Mouse (Mus musculus) heart, embryonic 14.5 days (tissue): ENCODE measurements at regions not wholly inside any gene's neighbourhood (a gene's known extent, or its start where the extent isn't known, plus 50 kb on each side); places are given as distances from the start of the nearest gene placed in this dataset.

Experiments used
- ATAC-seq: fragments of 200-750 bp; cut with Nextera tagmentation; 2 replicates; pipeline ENCODE4 v1.8.0; 2017; ENCODE audit warnings: low read depth, moderate TSS enrichment; ENCODE audit not compliant: insufficient number of reproducible peaks, insufficient read depth, low FRiP score
- H3K27ac ChIP-seq, 2 experiments: fragments of 200-500 bp in 1 of 2; fragments of 300-500 bp in 1 of 2; sonication (generic) in 1 of 2; replicated peaks in 1 of 2; 2 replicates each; pipeline ENCODE4 v1.5.1; 2012 to 2014; ENCODE audit warnings: low read depth in 2 of 2, low read length in 2 of 2, control low read depth in 1 of 2, mild to moderate bottlenecking in 1 of 2, mixed read lengths in 1 of 2; ENCODE audit not compliant: control insufficient read depth in 1 of 2, insufficient read depth in 1 of 2
- H3K27me3 ChIP-seq: fragments of 300-500 bp; sonication (generic); 2 replicates; pipeline ENCODE4 v1.6.1; 2014; ENCODE audit warnings: mild to moderate bottlenecking, low read length, control low read depth; ENCODE audit not compliant: control insufficient read depth, insufficient read depth
- H3K36me3 ChIP-seq: fragments of 300-500 bp; sonication (generic); 2 replicates; pipeline ENCODE4 v1.6.1; 2014; ENCODE audit warnings: mild to moderate bottlenecking, control low read depth, low read length, mixed read lengths; ENCODE audit not compliant: control insufficient read depth, insufficient read depth
- H3K4me1 ChIP-seq, 2 experiments: fragments of 200-500 bp in 1 of 2; fragments of 300-500 bp in 1 of 2; sonication (generic) in 1 of 2; 2 replicates each; pipeline ENCODE4 v1.6.1; 2012 to 2014; ENCODE audit warnings: low read length in 2 of 2, control low read depth in 1 of 2, mixed read lengths in 1 of 2; ENCODE audit not compliant: control insufficient read depth in 2 of 2, insufficient read depth in 2 of 2
- H3K4me2 ChIP-seq: fragments of 300-500 bp; sonication (generic); 2 replicates; pipeline ENCODE4 v1.6.1; 2014; ENCODE audit warnings: mild to moderate bottlenecking, low read length
- H3K4me3 ChIP-seq, 2 experiments: fragments of 200-500 bp in 1 of 2; fragments of 300-500 bp in 1 of 2; sonication (generic) in 1 of 2; 2 replicates each; pipeline ENCODE4 v1.5.1; 2012 to 2014; ENCODE audit warnings: low read length in 2 of 2, mild to moderate bottlenecking in 2 of 2, control low read depth in 1 of 2, low read depth in 1 of 2, moderate library complexity in 1 of 2; ENCODE audit not compliant: control insufficient read depth in 1 of 2, insufficient read depth in 1 of 2
- H3K9ac ChIP-seq: fragments of 300-500 bp; sonication (generic); 2 replicates; pipeline ENCODE4 v1.6.1; 2014; ENCODE audit warnings: mild to moderate bottlenecking, low read length
- H3K9me3 ChIP-seq: fragments of 300-500 bp; sonication (generic); 2 replicates; pipeline ENCODE4 v1.6.1; 2016; ENCODE audit warnings: low read length, control low read depth; ENCODE audit not compliant: control insufficient read depth
- WGBS: fragments of 180-500 bp; shearing (Covaris S2); extraction: QIAGEN DNeasy Blood & Tissue Kit; methylation state at CpG from one replicate; pipeline ENCODE4 v1.1.7; 2014; 5-methylcytosine and 5-hydroxymethylcytosine counted together

- no peak for ATAC-seq
- Histone ChIP-seq H3K4me3 (no peak overlapping the region), H3K4me1 (no peaks in the 10 kb centered on the region), H3K4me2 (no peak overlapping the region), H3K9ac (no peak overlapping the region), H3K36me3 (no peaks in the 10 kb centered on the region), H3K9me3 (no peaks in the 10 kb centered on the region), H3K27me3 (no peaks in the 10 kb centered on the region), H3K27ac (no peak overlapping the region)
- WGBS: 73% methylated on average over 2 of the region's 2 CpGs
Measured at GRCm38 (mm10) chr11:90738741-90739140, 50.6 kb upstream of the Tom1l1 start.
